Mouse (Mus musculus): ENCODE measurements around the gene Arl6.

Gene Arl6

DNA sequence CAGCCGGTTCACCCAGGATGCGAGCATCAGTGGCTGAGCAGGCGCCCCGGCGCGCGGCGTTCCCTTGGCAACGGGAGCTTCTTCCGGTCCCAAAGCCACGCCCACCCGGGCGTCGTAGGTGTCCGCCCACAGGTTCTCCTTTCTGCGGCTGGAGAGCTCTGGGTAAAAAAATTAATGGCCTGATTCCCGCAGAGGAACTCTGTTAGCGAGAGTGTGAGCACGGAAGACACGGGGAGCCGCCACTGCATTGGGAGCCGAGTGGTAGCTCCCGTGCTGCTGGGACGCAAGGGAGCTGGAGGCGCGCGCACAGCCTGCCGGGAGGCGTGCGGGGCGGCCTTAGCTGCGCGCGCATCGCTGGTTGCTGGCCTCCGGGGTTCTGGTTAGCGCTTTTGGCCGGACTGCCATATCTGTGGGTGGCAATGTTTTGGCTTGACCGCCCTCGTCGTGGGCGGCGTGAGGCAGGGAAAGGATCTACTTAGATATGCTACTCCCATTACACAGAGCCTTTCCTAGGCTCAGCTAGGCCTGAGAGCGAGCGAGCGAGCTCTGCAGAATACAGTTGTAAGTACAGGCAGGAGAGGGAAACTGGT, at the start of gene Arl6:
Gene Arl6, minus strand, starts transcription at position 290 of the 590 bp plus-strand sequence.
- DNase-seq (ENCODE audit: low read depth, low spot score), result peak; percentile 95

DNA sequence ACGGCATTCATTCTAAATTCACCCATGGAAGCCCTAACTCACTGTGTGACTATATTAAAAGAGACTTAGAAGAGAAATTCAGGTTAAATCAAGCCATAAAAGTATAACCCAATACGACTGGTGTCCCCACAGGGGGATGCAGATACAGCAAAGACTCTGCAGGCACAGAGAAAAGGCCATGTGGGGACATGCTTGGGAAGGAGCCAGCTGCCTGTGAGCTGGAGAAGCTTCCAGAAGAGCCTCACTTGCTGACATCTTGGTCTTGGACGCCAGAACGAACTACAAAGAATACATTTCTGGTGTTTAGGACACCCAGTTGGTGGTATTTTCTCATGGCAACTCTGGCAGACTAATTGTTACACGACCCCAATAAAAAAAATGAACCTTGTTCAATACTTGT, 45.9 kb upstream of the Arl6 start:
- DNase-seq (ENCODE audit: low read depth, low spot score), result no peak

DNA sequence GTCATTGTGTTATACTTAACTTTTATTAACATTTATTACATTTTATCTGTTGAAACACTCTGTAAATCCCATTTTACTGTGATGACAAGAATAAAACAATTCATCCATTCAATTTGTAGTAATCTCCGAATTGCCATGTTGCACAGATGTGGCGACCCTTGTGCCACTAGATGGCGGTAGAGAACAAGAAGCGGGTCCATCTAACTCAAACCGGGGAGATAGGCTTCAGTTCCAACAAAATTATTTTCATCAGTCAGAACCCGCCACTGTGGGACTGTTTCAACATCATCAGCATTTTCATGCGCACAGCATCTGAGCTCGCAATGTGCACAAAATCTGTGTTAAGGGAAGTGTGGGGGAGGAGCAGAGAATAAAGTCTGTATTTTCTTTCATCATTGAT, 44.2 kb upstream of the Arl6 start:
- DNase-seq (ENCODE audit: low read depth, low spot score), result peak; percentile 88

DNA sequence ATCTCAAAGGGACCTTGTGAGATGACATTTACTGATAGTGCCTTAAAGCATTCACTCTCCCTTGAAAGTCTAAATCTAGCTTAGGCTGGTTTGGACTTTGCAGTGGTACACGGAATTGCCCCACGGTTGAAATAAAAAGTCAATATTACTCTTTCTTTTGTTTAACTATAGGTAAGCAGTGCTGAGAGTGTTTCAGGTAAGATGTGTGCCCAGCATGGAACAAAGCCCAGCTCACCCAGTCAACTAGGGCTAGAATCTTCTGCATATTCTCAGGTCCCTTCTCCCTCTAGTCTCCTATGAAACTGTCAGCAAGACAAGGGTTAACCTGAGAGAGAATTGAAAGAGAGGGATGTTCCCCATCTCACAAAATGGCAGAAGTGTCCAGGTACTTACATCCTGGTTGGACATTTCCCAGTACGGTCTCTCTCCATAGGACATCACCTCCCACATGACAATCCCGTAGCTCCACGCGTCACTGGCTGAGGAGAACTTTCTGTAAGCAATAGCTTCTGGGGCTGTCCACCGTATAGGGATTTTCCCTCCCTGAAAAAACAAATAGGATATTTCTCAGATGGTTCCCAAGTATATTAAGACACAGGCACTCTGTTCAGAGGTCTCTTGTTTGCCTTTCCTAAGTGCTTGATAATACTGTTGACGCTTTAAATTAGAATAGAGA, 43.2 kb upstream of the Arl6 start:
- no peak for DNase-seq (ENCODE audit: low read depth, low spot score)

DNA sequence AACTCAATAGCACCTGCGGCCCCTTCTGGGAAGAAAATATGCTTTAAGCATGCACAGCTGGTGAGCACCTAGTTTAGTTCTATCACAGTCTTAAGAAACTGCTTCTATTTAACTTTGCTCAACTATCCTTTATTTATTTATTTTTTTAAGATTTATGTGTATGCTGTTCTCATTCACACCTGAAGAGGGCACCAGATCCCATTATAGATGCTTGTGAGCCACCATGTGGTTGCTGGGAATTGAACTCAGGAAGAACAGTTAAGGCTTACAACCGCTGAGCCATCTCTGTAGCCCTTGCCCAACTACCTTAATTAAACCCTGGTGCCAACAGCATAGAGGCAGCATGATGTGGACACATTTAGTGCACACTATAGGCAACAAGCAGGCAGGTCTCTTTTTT, 27.7 kb upstream of the Arl6 start:
- peak; percentile 22 for DNase-seq (ENCODE audit: low read depth, low spot score)

DNA sequence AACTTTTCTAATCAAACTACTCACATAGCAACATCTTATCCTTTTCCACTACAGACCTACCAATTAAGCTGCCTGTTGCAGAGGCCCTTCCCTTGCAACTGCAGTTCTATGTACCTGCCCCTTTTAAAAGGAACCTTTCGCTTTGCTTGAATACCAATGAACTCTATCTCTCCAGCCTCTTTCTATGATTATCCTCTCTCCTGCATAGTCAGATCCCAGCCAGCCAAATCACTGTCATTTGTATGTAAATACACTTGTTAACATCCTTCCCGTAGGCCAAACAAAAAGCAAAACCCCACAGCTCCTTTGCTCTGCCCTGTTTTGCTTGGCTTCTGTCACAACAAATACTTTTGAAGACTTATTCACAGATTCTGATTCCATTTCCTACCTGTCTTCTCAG, 4.6 kb upstream of the Arl6 start:
- DNase-seq (ENCODE audit: low read depth, low spot score), result no peak

DNA sequence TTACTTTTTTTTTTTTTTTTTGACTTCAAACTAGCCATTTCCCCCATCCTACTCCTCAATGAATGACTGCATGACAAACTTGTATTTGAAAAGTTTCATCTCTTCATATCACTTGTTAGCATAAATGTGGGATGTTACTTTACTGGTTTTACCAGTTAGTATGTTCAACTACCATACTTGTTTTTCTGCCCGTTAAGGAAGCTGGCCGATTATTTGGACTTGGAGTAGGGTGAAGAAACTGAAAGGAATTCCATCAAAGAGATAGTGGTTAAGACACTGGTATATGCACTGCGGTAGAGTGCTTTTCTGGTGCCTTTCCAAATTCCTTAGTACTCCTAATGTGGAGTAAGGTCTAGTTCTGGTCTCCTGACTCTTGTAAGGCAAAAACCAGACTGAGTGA, 794 bp upstream of the Arl6 start:
- DNase-seq (ENCODE audit: low read depth, low spot score), result peak; percentile 20

DNA sequence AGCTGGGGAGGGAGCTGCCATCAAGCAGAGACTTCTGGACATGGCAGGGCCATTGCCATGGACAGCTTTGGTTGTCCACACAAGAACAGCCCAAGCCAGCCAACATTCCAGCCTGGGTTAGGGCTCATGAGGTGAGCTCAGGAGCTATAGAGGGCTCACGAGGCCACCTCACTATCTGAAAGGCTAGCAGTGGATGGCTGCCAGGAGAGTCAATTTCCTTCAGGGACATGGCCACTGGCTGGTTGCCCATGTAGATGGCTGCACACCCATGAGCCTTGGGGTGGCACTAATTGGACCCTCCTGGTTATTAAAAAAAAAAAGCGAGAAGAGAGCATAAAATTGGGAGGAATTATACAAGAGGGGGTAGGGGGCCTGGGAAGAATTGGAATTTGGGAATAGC, 4.6 kb downstream of the Arl6 start:
- DNase-seq (ENCODE audit: low read depth, low spot score), result no peak

DNA sequence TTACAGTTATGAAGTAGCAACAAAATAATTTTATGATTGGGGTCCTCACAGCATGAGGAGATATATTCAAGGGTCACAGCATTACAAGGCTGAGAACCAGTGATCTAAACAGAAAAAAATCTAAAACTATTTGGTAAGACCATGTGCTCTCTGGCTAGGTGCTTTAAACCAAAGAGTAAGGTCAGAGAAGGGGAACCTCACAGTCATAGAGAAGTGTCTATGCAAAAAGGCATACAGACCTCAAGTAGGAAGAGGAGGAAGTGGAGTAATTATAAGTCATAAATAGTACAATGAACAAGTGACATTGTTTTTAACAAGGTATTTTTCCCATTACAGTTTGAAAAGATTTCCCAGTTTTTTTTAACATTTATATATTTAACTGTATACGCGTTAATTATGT, 17.6 kb downstream of the Arl6 start:
- DNase-seq (ENCODE audit: low read depth, low spot score), result no peak

DNA sequence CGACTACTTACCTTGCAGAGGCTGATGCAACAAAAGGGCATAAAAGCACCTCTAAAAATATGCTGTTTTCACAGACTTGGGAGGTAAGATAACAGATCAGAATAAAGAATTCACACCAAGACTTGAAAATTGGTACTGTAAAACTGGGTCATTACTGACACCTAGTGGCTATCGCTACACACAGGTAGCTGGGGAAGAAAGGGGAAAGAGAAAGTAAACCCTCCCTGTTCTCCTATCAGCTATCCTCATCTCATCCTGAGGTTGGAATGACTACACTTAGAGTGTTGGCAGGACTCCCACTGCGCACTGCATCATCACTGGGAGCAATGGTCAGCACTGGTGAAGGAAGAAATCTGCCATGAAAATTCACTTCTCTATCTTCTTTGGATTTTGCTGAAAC, 22.0 kb downstream of the Arl6 start:
- DNase-seq (ENCODE audit: low read depth, low spot score), result peak; percentile 95

DNA sequence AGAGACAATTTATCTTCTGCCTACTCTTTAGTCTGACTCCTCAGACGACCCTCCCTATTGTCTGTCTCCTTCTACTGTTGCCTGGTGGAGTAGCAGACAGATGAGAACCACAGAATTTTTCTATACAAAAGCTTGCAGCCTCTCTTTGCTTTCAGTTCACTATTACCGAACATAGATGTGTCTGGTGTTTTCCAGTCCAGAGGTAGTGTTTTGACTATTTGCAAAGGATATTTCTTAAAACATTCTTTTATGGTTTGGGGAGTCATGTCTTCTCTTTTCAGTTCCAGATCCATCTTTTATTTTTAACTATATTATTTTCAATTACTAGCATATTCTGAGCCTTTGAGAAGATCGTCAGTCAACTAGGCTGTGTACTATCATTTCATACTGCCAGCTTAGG, 23.5 kb downstream of the Arl6 start:
- no peak for DNase-seq (ENCODE audit: low read depth, low spot score)

DNA sequence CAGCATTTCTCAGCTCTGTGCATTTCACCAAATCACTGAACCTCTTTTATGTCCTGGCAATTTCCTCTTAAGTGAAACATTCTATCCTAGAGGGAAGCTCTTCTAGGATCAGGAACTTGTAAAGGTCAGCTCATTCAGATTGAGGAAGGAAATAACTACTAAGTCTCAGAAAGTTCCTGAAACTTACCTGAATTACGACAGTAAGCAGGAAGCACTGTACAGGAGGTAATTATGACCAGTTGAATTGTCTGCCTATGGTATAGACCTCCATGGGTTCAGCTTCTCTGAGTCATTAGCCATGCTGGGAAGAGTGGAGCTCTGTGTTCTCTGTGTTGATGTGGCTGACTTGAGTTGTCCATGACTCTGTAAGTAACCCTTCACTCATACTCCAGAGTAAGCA, 28.4 kb downstream of the Arl6 start:
- no peak for DNase-seq (ENCODE audit: low read depth, low spot score)

DNA sequence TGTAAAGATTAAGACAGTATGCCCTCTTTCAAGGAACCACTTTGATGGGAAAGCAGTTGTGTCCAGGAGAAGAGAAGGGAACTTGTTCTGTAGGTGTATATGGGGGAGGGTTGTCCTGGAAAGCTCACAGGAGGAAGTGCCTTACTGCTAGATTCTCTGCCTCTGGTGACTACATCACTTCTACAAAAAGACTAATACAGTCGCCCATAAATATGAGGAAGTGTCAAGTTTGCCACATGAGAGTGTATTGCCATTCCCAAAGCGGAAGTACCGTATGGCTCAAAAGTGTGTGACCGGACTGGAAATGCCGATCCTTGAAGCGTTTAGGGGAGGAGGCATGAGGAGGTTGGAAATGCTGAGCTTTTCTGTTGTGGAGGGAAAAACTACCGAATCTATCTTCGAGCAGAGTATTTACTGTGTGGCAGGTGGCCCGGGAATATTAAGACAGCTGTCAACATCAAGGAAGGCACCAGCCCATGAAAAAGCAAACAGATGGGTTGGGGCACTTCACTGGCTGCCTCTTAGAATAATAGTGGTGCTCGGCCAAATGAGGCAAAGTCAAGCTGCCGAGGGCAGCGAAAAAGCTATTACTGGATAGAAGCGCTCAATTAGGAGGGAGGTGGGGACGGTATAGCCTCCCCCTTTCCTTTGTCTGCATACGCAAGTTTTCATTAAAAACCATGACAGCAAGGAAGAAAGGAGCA, 35.0 kb downstream of the Arl6 start:
- DNase-seq (ENCODE audit: low read depth, low spot score), result no peak

DNA sequence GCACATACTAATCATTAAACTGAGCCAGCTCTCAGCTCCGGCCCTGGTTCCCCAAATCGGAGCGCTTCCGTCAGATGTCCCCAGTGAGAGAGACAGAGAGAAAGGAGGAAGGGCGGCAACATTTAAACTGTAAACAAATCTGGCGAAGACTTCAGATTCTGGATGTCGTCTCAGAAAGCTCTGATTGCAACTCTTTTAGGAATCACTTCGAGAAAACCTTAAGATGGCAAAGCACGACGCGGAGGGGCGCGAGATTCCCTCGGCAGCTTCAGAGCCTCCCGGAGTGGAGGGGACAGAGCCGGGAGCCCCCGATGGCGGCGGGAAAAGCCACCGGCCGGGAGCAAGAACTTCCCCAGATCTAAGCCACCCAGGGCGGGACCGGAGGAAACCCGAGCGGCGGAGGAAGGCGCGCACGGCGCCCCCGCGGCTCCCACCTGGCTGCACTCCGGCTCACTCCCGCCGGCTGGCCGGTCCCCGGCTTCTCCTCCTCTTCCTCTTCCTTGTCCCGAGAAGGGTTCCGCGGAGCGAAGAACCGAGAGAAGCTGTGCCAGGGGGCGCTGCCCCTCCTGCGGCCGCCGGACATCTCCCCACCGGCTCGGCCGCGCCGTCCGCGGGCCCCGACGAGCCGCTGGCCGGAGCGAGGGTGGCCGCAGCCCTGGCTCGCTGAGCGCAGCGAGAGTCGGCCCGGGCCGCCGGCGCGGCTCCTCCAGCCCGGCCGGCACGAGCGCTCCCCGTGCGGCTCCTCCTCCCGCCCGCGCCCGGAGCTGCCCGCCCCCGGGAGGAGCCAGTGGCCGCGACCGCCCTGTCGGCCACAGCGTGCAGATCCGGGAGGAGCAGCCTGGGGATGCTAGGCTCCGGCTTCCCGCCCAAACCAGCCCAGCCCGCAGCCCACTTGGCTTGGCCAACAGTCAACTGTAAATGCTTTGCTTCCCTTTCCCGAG, 38.6 kb downstream of the Arl6 start, which contains the start of gene Crybg3:
Gene Crybg3, minus strand, starts transcription at position 669 of the 941 bp plus-strand sequence.
- peak; percentile 74 for DNase-seq (ENCODE audit: low read depth, low spot score)

DNA sequence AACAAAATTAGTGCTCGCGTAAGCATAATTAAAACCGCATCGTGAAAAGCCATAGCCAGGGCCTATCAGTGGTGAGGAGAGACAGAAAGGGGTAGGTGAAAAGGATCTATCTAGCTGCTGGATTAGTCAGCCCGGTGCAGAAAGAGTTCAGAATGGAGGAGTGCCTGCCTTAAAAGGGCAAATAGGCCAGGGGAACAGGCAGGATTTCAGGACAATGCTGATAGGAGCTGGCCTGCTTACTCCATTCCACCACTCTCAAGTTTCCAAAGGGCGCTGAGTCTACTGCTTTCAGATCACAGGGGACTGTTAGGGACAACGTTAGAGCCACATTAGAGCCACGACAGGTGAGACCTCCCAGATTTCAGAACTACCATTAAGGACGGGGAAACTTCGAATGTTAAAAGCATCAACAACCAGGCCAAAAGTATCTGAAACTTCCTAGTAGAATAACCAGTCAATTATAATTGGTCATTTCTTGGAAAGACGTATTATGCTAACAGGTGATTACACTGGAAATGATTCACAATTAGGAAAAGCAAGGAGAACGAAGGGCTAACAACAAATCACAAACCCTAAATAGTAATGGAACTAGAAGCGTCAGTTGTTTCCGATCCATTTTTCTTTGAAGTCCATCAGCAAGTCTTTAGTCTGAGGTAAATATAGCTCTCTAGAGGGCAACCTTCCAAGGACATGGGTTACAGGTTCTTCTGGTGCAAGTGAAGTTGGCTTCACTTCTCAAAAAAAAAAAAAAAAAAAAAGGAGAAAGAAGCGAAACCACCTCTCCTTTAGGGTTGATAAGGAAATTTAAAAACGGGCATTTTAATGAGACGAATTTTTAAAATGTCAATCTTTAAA, 39.6 kb downstream of the Arl6 start:
- peak; percentile 46 for DNase-seq (ENCODE audit: low read depth, low spot score)

DNA sequence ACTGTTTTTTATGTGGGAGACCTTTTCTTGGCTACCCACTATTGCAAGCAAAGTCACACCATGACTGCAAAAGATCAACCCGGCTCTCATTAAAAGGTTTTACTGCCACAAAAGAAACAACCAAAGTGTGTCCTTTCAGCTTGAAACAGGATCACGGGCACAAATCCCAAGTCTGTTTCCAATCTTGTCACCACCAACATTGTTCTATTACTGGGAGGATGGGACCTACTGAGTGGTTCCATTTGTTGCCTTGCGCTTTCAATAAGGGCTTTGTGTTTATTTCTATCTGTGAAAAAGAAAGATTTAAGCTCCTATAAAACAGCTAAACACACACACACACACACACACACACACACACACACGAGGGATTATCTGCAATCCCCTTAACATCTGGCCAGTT, 40.2 kb downstream of the Arl6 start:
- DNase-seq (ENCODE audit: low read depth, low spot score), result no peak

DNA sequence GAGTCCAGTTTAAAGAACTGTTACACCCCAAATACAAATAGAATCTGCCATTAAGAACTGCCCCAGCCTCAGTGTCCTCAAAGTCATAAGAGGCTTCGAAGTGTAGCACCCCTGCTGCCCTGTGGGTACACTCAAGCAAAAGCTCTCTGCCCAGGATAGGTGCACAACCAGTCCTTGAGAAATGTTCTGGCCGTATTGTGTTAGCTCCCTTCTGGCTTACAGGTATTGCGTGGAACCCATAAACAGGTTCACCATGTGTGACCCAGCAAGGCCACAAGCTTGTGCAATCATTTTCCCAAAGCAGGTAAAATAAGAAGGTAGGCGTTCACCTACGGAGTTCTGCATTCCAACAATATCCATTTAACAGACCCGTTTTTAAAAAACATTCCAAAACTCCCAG, 41.9 kb downstream of the Arl6 start:
- DNase-seq (ENCODE audit: low read depth, low spot score), result no peak

DNA sequence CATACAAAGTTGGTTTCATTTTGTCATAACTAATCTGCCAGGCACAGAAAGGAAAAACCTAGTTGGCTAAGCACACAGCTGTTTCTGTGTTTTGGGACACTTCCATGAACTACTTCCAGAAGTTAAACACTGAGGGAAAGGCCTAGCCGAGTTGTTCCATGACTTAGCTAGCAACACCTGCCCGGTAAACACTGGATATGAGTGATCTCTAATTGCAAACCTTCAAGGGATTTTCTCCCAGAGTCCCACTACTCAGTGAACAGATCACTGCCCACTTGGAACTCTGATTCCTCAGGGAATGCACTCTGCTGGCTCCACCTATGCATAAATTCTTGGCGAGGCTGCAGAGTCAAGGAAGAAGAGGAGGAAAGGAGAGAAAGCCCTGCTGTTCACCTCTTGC, 44.5 kb downstream of the Arl6 start:
- no peak for DNase-seq (ENCODE audit: low read depth, low spot score)

DNA sequence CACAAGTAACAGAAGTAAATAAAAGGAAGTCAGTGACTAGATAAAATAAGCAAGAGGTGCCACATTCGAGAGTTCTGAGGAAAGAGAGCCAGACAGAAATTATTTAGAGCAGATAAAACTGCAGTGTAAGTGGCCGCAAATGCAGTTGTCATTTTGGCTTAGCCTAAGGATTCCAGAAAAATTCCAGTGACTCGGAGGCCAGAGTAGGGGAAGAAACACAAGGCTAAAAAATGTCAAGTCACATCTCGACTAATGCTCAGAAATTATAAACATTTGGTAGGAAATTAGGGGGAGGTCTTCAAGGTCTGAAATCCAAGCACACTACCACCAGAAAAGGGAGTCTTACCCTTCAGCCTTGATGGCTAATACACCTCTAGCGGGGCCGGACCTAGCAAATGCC, 48.4 kb downstream of the Arl6 start:
- DNase-seq (ENCODE audit: low read depth, low spot score), result peak; percentile 46

DNA sequence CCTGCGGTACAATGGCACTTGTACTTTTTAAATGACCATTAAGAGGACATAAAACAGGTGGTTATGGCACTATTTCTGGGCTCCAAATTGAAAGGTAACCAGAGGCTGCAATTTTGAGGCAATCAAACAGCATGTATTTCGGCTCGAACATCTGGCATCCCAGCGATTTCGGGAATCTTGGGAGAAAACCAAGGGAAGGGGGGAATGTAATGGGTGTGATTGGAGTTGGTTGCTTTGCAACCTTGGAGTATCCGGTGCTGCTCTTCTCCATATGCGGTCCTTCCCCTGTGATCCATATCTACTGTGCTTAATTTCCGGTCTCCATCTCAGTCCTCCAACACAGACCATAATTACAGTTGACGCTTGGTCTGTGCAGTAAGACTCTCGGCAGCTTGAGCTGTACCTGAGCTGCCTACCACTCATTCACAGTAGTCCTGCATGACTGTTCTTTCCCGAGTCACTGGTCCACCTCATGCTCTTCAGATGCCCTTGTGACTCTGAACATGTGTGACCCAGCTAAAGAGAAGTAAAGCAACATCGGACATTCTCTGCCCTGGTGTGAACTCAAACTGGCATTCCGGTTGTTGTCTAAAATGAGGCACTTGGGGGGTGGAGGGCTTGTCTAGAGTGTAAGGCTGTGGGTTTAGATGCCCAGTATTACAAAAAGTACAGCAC, 50.7 kb downstream of the Arl6 start:
- DNase-seq (ENCODE audit: low read depth, low spot score), result no peak
